Mouse (Mus musculus) left cerebral cortex, adult 11 months (tissue): ENCODE results near the gene Arap2.

Source experiments
- DNase-seq: peaks from one replicate; pipeline ENCODE4 v3.0.0; 2022; ENCODE audit warnings: low spot score

Gene Arap2

GRCm38 (mm10) chr5:62622848-62623479, 143.0 kb downstream of the Arap2 start:
- DNase-seq, result no peak

GRCm38 (mm10) chr5:62618286-62618685, 147.7 kb downstream of the Arap2 start:
- no peak for DNase-seq

- no peak for DNase-seq
These were observed 154.0 kb downstream of the Arap2 start for GRCm38 (mm10) chr5:62611990-62612389.

- DNase-seq, result no peak
These were observed 178.6 kb downstream of the Arap2 start for GRCm38 (mm10) chr5:62587348-62587747.

GRCm38 (mm10) chr5:62582643-62583042, 183.3 kb downstream of the Arap2 start:
- no peak for DNase-seq

- DNase-seq, result no peak
These were observed 184.3 kb downstream of the Arap2 start for GRCm38 (mm10) chr5:62581699-62582098.

- no peak for DNase-seq
These were observed 191.6 kb downstream of the Arap2 start for GRCm38 (mm10) chr5:62574336-62574844.
